Mouse (Mus musculus): ENCODE results near the gene Wdr95.

- no peak for TF ChIP-seq CTCF (IDR thresholded peaks at IDR 0.05; ENCODE audit: low read depth)
- no peak for TF ChIP-seq EP300 (IDR thresholded peaks at IDR 0.05; ENCODE audit: low read depth)
These were observed 28.5 kb upstream of the Wdr95 start for GRCm38 (mm10) chr5:149499936-149500335.

Data from liver, embryonic 14.5 days (tissue).